Mouse (Mus musculus) hindbrain, embryonic 16.5 days (tissue): ENCODE measurements around the gene Akap6. TPM values are rescaled to one million over a fixed set of nuclear protein-coding genes. Genes with fewer than 3 reads are reported as not detected.

Experiments used
- ATAC-seq: fragments of 200-750 bp; cut with Nextera tagmentation; 2 replicates; pipeline ENCODE4 v1.8.0; 2017; ENCODE audit warnings: moderate TSS enrichment, moderate library complexity
- H3K27ac ChIP-seq: fragments of 300-500 bp; sonication (generic); 2 replicates; pipeline ENCODE4 v1.5.1; 2014; ENCODE audit warnings: low read depth, mild to moderate bottlenecking, control low read depth, low read length, moderate library complexity
- H3K27me3 ChIP-seq: fragments of 300-500 bp; sonication (generic); replicated peaks from 2 replicates; pipeline ENCODE4 v1.6.1; 2014; ENCODE audit warnings: low read length; ENCODE audit not compliant: control insufficient read depth, insufficient read depth
- H3K36me3 ChIP-seq: fragments of 300-500 bp; sonication (generic); 2 replicates; pipeline ENCODE4 v1.6.1; 2014; ENCODE audit warnings: mild to moderate bottlenecking, low read length, moderate library complexity, mixed read lengths; ENCODE audit not compliant: control insufficient read depth, insufficient read depth
- H3K4me1 ChIP-seq: fragments of 300-500 bp; sonication (generic); 2 replicates; pipeline ENCODE4 v1.6.1; 2014; ENCODE audit warnings: low read depth, low read length; ENCODE audit not compliant: control insufficient read depth, insufficient read depth
- H3K4me2 ChIP-seq: fragments of 300-500 bp; sonication (generic); 2 replicates; pipeline ENCODE4 v1.6.1; 2014; ENCODE audit warnings: mild to moderate bottlenecking, low read length, control low read depth, moderate library complexity
- H3K4me3 ChIP-seq: fragments of 300-500 bp; sonication (generic); 2 replicates; pipeline ENCODE4 v1.5.1; 2014; ENCODE audit warnings: mild to moderate bottlenecking, low read length, control low read depth, moderate library complexity
- H3K9ac ChIP-seq: fragments of 300-500 bp; sonication (generic); 2 replicates; pipeline ENCODE4 v1.6.1; 2014; ENCODE audit warnings: low read depth, mild to moderate bottlenecking, control low read depth, low read length, moderate library complexity
- H3K9me3 ChIP-seq: fragments of 300-500 bp; sonication (generic); 2 replicates; pipeline ENCODE4 v1.6.1; 2014; ENCODE audit warnings: mild to moderate bottlenecking, low read length, moderate library complexity; ENCODE audit not compliant: control insufficient read depth
- WGBS: fragments of 180-500 bp; shearing (Covaris S2); extraction: QIAGEN DNeasy Blood & Tissue Kit; methylation state at CpG from one replicate; pipeline ENCODE4 v1.1.7; 2014; 5-methylcytosine and 5-hydroxymethylcytosine counted together
- polyA plus RNA-seq: library from polyadenylated mRNA; unstranded; fragments of >200 nt; fragmentation: Nextera tagmentation; extraction: Ambion mirVana; gene quantifications from 2 replicates; pipeline ENCODE4 v1.2.1, GENCODE M21; 2015

Gene Akap6
- polyA plus RNA-seq, 1 experiment from 2014 or later, result 23.9 TPM

DNA sequence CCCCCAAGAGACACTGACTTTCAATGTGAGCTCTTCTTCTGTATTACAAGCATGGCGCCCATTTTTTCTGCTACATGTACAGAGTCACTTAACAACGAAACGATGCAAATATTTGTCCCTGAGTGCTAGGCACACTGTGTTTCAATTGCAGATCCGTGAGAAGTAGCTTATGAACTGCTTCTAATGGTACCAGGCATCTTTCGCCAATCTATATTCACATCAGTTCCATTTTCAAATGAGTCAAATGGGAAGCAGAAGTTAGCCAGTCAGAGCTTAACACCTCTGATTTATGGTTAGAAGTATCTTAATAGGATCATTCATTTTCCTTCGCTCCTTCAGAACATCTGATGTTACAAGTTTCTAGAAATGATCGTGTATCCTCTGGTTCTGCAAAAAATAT is 492.3 kb downstream of the Akap6 start:
- Histone ChIP-seq H3K4me2 (no peak overlapping the region), H3K27me3 (no peaks in the 10 kb centered on the region), H3K9me3 (no peaks in the 10 kb centered on the region), H3K4me1 (no peaks in the 10 kb centered on the region), H3K9ac (no peak overlapping the region), H3K36me3 (no peaks in the 10 kb centered on the region), H3K27ac (no peak overlapping the region), H3K4me3 (no peak overlapping the region)
- WGBS, result 87% methylated on average over 7 of the region's 7 CpGs
- no peak for ATAC-seq

- no peak overlapping the region for H3K27ac ChIP-seq
- 78% methylated on average over 5 of the region's 5 CpGs for WGBS
- no peak for ATAC-seq
Observed at GRCm38 (mm10) chr12:53193664-53194063, 494.5 kb downstream of the Akap6 start.

More at GRCm38 (mm10) chr12:53193664-53194063, 494.5 kb downstream of the Akap6 start:
- Histone ChIP-seq H3K4me2 (no peak overlapping the region), H3K4me1 (no peaks in the 10 kb centered on the region), H3K4me3 (no peak overlapping the region), H3K27me3 (no peaks in the 10 kb centered on the region), H3K9ac (no peak overlapping the region), H3K9me3 (no peaks in the 10 kb centered on the region), H3K36me3 (no peaks in the 10 kb centered on the region)

Other genes starting within 250 kb of the Akap6 start
- gene Arhgap5, start 195.4 kb upstream of the Akap6 start, polyA plus RNA-seq, result 33.4 and 35.3 TPM in 2 replicates